Mouse (Mus musculus) hematopoietic multipotent progenitor cell, adult 10-12 weeks (in vitro differentiated cells): ENCODE results near the gene Sucla2. TPM values are rescaled to one million over a fixed set of nuclear protein-coding genes. Genes with fewer than 3 reads are reported as not detected.

ENCODE experiments used
- polyA plus RNA-seq: library from polyadenylated mRNA; stranded (reverse); fragments of >175 nt; gene quantifications from 2 replicates; pipeline ENCODE4 v1.2.3, GENCODE M21; 2012; ENCODE audit warnings: low replicate concordance

The Sucla2 gene
- 15.4 and 18.7 TPM in 2 replicates for polyA plus RNA-seq

GRCm38 (mm10) chr14:73524766-73525448, at the start of gene Sucla2:
Gene Sucla2, plus strand, starts transcription at chr14:73525319.

GRCm38 (mm10) chr14:73509765-73510423, 15.2 kb upstream of the Sucla2 start, which contains the start of gene Med4:
Gene Med4, plus strand, starts transcription at chr14:73510025.

GRCm38 (mm10) chr14:73548051-73548450, 22.9 kb downstream of the Sucla2 start, which contains the start of gene Nudt15:
Gene Nudt15, minus strand, starts transcription at chr14:73548242.

Other genes with a start within 250 kb of the Sucla2 start
- gene Rb1, start 199.5 kb upstream of the Sucla2 start, polyA plus RNA-seq = 9.9 and 13.2 TPM in 2 replicates
- 263 and 632 TPM in 2 replicates for gene Itm2b, start 140.0 kb upstream of the Sucla2 start, polyA plus RNA-seq
- gene Med4, start 15.3 kb upstream of the Sucla2 start, polyA plus RNA-seq = 4.2 and 9.9 TPM in 2 replicates
- 0.52 and 1.2 TPM in 2 replicates for gene Nudt15, start 22.9 kb downstream of the Sucla2 start, polyA plus RNA-seq
- gene Gm21750, start 135.9 kb downstream of the Sucla2 start, polyA plus RNA-seq = not detected in 2 replicates